Mouse (Mus musculus) liver, embryonic 12.5 days (tissue): ENCODE results near the gene Fgd5. TPM values are rescaled to one million over a fixed set of nuclear protein-coding genes. Genes with fewer than 3 reads are reported as not detected.

ENCODE experiments used
- polyA plus RNA-seq: library from polyadenylated mRNA; unstranded; fragments of >200 nt; fragmentation: Nextera tagmentation; extraction: Ambion mirVana; gene quantifications from 2 replicates; pipeline ENCODE4 v1.2.1, GENCODE M21; 2016

Gene Fgd5
- polyA plus RNA-seq, 1 experiment from 2014 or later, result 5.9 TPM

Other genes starting within 250 kb of the Fgd5 start
- 0.04 and 0.05 TPM in 2 replicates for gene Grip2, start 151.6 kb upstream of the Fgd5 start, polyA plus RNA-seq
- gene Ccdc174, start 100.8 kb upstream of the Fgd5 start, polyA plus RNA-seq, result 18.6 and 20.0 TPM in 2 replicates
- 0.10 and 0.26 TPM in 2 replicates for gene 4930590J08Rik, start 76.1 kb upstream of the Fgd5 start, polyA plus RNA-seq
- 11.7 and 11.8 TPM in 2 replicates for gene Nr2c2, start 112.5 kb downstream of the Fgd5 start, polyA plus RNA-seq
- gene Mrps25, start 205.2 kb downstream of the Fgd5 start, polyA plus RNA-seq, result 69.3 and 70.5 TPM in 2 replicates
- 12.2 and 12.4 TPM in 2 replicates for gene Rbsn, start 236.0 kb downstream of the Fgd5 start, polyA plus RNA-seq